Mouse (Mus musculus): ENCODE measurements around the gene Lgals1. TPM values are rescaled to one million over a fixed set of nuclear protein-coding genes. Genes with fewer than 3 reads are reported as not detected.
A peak's percentile ranks its signal among the peaks of the same experiment; 100 is the strongest.

The Lgals1 gene
- polyA plus RNA-seq, 1 experiment, result 1,245 TPM

DNA sequence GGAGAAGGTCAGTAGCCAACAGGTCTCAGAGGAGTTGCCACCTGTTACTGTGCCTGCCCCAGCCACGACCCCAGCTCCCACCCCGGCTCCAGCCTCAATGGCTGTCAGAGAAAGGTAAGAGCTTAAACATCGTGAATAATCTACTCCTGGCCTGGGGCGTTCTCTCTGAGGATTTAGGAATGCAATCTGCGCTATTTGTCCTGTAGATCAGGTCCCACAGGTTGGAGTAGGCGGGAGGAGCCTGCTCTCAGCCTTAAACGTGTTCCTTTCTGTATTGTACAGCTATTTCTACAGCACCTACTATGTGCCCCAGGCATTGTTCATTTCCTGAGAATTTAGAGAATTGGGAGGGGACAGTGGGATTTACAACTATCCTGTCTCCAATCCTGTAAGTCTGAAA, 18.1 kb upstream of the Lgals1 start:
- H3K4me3 ChIP-seq (ENCODE audit: insufficient read depth, low read length), result no peak overlapping the region
- TF ChIP-seq CTCF (IDR thresholded peaks at IDR 0.05; ENCODE audit: low read depth, low read length) (no peak), POLR2A (IDR thresholded peaks at IDR 0.05; ENCODE audit: borderline replicate concordance, low read depth, low read length) (no peak)
- no peak overlapping the region for H3K27ac ChIP-seq (ENCODE audit: insufficient read depth, low read depth, low read length)
- H3K4me1 ChIP-seq (ENCODE audit: control insufficient read depth, insufficient read depth, low read length), result 0 out of 2 replicates have a peak, but pooled peaks cover under 1% of the 10 kb centered on the region

DNA sequence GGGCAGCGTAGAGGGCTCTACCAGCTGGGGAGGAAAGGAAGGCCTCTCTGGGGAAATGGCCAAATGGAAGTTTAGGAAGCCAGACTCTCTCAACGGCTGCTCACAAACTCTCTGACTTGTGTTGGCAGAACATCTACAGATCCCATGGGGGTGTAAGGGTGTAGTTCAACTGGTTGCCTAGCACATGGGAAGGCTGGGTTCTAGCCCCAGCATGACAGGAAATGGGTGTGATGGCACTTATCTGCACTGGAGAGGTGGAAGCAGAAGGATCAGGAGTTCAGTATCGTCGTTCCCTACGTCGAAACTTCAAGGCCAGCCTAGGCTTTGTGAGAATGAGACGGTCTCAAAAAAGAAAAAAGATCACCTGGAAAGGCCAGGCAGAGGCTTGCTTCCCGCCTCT, 17.5 kb upstream of the Lgals1 start:
- TF ChIP-seq POLR2A (IDR thresholded peaks at IDR 0.05; ENCODE audit: borderline replicate concordance, low read depth, low read length) (no peak), CTCF (IDR thresholded peaks at IDR 0.05; ENCODE audit: low read depth, low read length) (no peak)
- Histone ChIP-seq H3K4me3 (ENCODE audit: insufficient read depth, low read length) (no peak overlapping the region), H3K4me1 (ENCODE audit: control insufficient read depth, insufficient read depth, low read length) (no peaks in the 10 kb centered on the region), H3K27ac (ENCODE audit: insufficient read depth, low read depth, low read length) (no peak overlapping the region)

DNA sequence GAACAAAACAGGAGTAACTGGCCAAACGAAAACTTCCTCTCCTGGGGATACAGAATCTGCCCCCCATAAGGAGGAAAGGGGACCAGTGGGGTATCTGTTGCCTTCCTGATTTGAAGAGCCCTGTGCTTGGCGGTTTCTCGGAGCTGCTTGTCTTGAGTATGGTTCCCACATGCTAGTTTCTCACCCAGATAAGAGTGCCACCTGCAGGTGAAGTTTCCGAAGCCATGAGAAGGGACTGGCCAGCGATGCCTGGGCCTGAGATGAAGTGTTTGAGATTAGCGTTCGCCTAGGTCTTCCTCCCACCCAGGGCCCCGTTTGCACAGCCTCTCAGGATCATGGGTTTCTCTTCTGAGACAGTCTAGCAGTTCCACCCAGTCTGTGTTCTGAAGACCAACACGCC, 14.5 kb upstream of the Lgals1 start:
- Histone ChIP-seq H3K4me1 (ENCODE audit: control insufficient read depth, insufficient read depth, low read length) (peaks cover 8% of the 10 kb centered on the region), H3K4me3 (ENCODE audit: insufficient read depth, low read length) (no peak overlapping the region), H3K27ac (ENCODE audit: insufficient read depth, low read depth, low read length) (no peak overlapping the region)
- TF ChIP-seq CTCF (IDR thresholded peaks at IDR 0.05; ENCODE audit: low read depth, low read length) (0 out of 2 replicates have a peak, but pooled peaks have one; percentile 13), POLR2A (IDR thresholded peaks at IDR 0.05; ENCODE audit: borderline replicate concordance, low read depth, low read length) (no peak)

DNA sequence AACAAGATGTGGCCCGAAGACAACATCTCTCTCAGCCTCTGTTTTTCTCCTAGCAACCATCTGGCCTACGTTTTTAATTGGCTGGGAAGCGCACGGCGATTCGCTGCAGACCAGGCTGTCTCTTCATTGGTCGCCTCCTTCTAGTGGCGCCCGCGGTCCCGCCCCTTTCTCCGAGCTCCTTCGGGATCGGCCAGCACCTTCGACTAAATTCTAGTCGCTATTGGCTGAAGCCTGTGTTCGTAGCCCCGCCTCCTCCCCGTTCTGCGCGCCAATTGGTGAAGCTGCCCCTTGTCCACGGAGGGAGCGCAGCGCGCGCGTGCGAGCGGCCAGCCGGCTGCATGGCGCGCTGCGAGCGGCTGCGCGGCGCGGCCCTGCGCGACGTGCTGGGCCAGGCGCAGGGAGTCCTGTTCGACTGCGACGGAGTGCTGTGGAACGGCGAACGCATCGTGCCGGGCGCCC, 12.9 kb upstream of the Lgals1 start, which contains the start of gene Pdxp:
Pdxp (plus strand) TSS at position 288 of the 459 bp plus-strand sequence.
- TF ChIP-seq POLR2A (IDR thresholded peaks at IDR 0.05; ENCODE audit: borderline replicate concordance, low read depth, low read length) (no peak), CTCF (IDR thresholded peaks at IDR 0.05; ENCODE audit: low read depth, low read length) (no peak)
- Histone ChIP-seq H3K4me3 (ENCODE audit: insufficient read depth, low read length) (peak within 1 kb of the TSS; percentile 76), H3K4me1 (ENCODE audit: control insufficient read depth, insufficient read depth, low read length) (peaks cover 8% of the 10 kb centered on the region), H3K27ac (ENCODE audit: insufficient read depth, low read depth, low read length) (no peak within 1 kb of the TSS)

DNA sequence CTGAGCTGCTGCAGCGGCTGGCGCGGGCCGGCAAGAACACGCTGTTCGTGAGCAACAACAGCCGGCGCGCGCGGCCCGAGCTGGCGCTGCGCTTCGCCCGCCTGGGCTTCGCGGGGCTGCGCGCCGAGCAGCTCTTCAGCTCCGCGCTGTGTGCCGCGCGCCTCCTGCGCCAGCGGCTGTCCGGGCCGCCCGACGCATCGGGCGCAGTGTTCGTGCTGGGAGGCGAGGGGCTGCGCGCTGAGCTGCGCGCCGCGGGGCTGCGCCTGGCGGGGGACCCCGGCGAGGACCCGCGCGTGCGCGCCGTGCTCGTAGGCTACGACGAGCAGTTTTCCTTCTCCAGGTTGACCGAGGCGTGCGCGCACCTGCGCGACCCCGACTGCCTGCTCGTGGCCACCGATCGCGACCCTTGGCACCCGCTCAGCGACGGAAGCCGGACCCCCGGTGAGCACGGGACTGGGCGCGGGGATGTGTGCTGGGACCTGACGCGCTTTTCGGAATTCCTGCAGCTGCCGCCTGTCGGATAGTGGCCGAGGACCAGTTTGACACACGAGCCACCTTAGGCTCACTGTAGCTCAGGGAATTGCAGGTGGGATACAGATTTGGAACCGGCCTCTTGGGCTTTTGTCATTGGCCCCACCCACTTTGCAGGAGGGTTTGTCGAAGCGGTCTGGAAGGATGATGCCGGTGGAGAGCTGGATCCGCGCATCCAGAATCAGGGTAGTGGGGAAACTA, 12.3 kb upstream of the Lgals1 start:
- H3K4me3 ChIP-seq (ENCODE audit: insufficient read depth, low read length), result peak overlapping the region; percentile 76
- peaks cover 8% of the 10 kb centered on the region for H3K4me1 ChIP-seq (ENCODE audit: control insufficient read depth, insufficient read depth, low read length)
- TF ChIP-seq CTCF (IDR thresholded peaks at IDR 0.05; ENCODE audit: low read depth, low read length), result no peak
- no peak for TF ChIP-seq POLR2A (IDR thresholded peaks at IDR 0.05; ENCODE audit: borderline replicate concordance, low read depth, low read length)
- H3K27ac ChIP-seq (ENCODE audit: insufficient read depth, low read depth, low read length), result no peak overlapping the region

DNA sequence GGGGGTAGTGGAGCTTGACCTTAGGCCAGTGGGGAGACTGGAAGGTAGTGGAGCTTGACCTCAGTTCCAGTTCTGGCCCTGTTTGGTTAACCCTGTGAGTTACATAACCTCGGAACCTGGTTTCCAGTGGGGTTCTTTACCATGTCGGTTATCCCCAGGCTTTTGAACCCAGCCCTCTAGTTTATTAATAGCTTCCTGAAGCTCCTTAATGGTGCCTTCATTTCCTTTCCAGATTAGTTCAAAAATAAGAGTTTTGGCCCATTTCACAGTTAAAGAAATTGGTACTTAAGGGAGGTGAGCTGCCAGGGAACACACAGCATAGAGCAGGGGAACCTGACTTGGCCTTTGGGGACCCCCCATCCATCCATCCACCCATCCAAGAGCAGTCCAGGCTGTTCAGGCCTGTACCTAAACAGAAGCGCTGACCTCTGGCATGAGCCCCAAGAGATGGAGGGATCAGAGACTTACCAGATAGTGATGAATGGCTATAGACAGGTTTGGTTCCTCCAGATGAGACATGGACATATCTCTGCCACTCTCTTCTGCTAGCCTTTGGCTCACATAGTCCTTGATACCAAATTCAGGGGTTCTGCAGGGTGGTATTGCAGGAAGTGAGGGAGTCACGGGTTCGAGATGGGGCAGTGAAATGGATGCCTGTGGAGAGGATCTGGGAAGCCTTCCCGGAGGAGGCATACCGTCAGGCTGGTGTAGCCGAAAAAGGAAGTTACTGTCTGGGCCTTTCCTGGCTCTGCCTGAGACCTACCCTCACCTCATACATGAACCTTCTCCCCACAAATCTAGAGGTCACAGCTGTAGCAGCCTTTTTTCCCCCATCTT, 11.5 kb upstream of the Lgals1 start:
- Histone ChIP-seq H3K4me3 (ENCODE audit: insufficient read depth, low read length) (peak overlapping the region; percentile 76), H3K4me1 (ENCODE audit: control insufficient read depth, insufficient read depth, low read length) (peaks cover 8% of the 10 kb centered on the region), H3K27ac (ENCODE audit: insufficient read depth, low read depth, low read length) (no peak overlapping the region)
- TF ChIP-seq POLR2A (IDR thresholded peaks at IDR 0.05; ENCODE audit: borderline replicate concordance, low read depth, low read length), result no peak
- TF ChIP-seq CTCF (IDR thresholded peaks at IDR 0.05; ENCODE audit: low read depth, low read length), result no peak

DNA sequence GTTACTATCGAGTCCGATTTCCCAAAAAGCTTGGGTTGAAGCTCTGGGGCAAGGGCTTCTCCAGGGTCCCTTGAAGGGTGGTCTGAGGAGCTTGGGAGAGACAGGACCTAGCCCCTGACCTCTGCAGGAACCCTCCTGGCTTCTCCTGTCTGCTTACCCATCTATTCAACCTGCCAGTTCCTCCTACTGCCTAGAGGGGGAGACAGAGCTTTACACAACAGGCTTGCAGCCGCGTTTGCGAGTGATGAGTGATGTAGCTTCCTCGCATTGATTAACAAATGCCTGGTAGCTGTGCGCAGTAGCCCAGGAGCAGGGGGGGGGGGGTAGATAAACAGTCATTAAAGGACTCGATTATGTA, 10.9 kb upstream of the Lgals1 start:
- H3K4me3 ChIP-seq (ENCODE audit: insufficient read depth, low read length), result no peak overlapping the region
- H3K27ac ChIP-seq (ENCODE audit: insufficient read depth, low read depth, low read length), result no peak overlapping the region
- TF ChIP-seq CTCF (IDR thresholded peaks at IDR 0.05; ENCODE audit: low read depth, low read length) (peak; percentile 53), POLR2A (IDR thresholded peaks at IDR 0.05; ENCODE audit: borderline replicate concordance, low read depth, low read length) (no peak)
- H3K4me1 ChIP-seq (ENCODE audit: control insufficient read depth, insufficient read depth, low read length), result peaks cover 8% of the 10 kb centered on the region

DNA sequence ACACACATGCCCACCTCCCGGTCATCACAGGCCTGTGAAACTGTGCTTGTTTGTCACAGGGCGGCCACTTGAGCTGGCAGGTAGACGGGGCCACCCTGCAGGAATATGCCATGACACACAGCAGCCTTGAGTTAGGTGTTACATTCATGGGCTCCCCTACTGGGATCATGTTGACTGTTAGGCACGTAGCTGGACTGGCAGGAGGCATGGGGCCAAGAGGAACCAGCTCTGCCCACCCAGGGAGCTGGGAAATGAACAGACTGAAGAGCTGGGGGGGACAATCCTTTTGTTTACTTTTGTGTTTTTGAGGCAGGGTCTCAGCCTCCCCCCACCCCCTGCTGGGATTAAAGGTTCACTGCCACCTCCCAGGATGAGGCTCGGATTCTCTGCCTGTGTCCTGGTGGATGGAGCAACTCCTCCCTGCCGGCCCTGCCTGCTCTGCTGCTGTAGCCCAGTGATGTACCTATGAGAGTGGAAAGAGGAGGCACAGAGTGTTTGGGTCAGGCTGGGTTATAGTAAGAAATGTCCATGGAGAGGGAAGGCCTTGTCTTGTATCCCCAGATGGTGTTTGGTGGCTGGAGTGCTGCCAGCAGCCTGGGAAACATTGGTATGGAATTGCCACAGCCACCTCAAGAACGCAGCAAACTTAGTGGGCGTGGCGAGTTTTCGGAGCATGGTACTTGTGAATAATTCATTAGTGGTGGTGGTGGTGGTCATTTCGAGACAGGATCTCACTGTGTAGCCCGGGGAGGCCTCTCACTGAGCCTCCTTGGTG, 10.3 kb upstream of the Lgals1 start:
- no peak for TF ChIP-seq POLR2A (IDR thresholded peaks at IDR 0.05; ENCODE audit: borderline replicate concordance, low read depth, low read length)
- no peak for TF ChIP-seq CTCF (IDR thresholded peaks at IDR 0.05; ENCODE audit: low read depth, low read length)
- no peak overlapping the region for H3K27ac ChIP-seq (ENCODE audit: insufficient read depth, low read depth, low read length)
- H3K4me1 ChIP-seq (ENCODE audit: control insufficient read depth, insufficient read depth, low read length), result peaks cover 8% of the 10 kb centered on the region
- no peak overlapping the region for H3K4me3 ChIP-seq (ENCODE audit: insufficient read depth, low read length)

DNA sequence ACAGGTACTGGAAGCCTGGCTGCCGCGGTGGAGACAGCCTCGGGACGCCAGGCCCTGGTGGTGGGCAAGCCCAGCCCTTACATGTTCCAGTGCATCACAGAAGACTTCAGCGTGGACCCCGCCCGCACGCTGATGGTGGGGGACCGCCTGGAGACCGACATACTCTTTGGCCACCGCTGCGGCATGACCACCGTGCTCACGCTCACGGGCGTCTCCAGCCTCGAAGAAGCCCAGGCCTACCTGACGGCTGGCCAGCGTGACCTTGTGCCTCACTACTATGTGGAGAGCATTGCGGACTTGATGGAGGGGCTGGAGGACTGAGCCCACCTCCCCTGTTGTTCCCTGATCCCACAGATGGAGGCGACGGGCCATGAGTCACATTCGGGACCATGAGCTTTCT, 8.4 kb upstream of the Lgals1 start:
- TF ChIP-seq POLR2A (IDR thresholded peaks at IDR 0.05; ENCODE audit: borderline replicate concordance, low read depth, low read length) (no peak), CTCF (IDR thresholded peaks at IDR 0.05; ENCODE audit: low read depth, low read length) (no peak)
- no peak overlapping the region for H3K27ac ChIP-seq (ENCODE audit: insufficient read depth, low read depth, low read length)
- peaks cover 8% of the 10 kb centered on the region for H3K4me1 ChIP-seq (ENCODE audit: control insufficient read depth, insufficient read depth, low read length)
- no peak overlapping the region for H3K4me3 ChIP-seq (ENCODE audit: insufficient read depth, low read length)

All from bone marrow macrophage, adult 2 months (primary cell).